In genomic region chr9:56321291-56321690, GRCm38 (mm10) we compare ENCODE assay signal across 22 mouse cellular contexts.
DNase-seq lines count a peak whose midpoint lies in the region; ATAC-seq lines count a peak whose summit lies in the region.
"Had no signal": no experiment of that assay in that cellular context is flagged by ENCODE, and none has a peak within 500 bp of the region (broad histone marks: within the 10 kb centered on the region; RNA-seq: fewer than 3 reads in every experiment).

No protein-coding gene starts in this region.

- no peaks in the 10 kb centered on the region for H3K27me3 ChIP-seq in hindbrain, embryonic 14.5 days (ENCODE audit: control insufficient read depth, insufficient read depth, low read length)
- H3K27me3 ChIP-seq: embryonic facial prominence, embryonic 13.5 days; embryonic facial prominence, embryonic 15.5 days; forebrain, embryonic 12.5 days had no signal

- H3K9me3 ChIP-seq in hindbrain, embryonic 14.5 days (ENCODE audit: control insufficient read depth, low read length) = peaks cover 5% of the 10 kb centered on the region

- no peaks in the 10 kb centered on the region for H3K36me3 ChIP-seq in hindbrain, embryonic 14.5 days (replicated peaks; ENCODE audit: control insufficient read depth, insufficient read depth)
- H3K36me3 ChIP-seq: embryonic facial prominence, embryonic 13.5 days; embryonic facial prominence, embryonic 15.5 days; forebrain, embryonic 10.5 days; forebrain, embryonic 12.5 days had no signal

- H3K9ac ChIP-seq in hindbrain, embryonic 14.5 days = no peak overlapping the region
- H3K9ac ChIP-seq: embryonic facial prominence, embryonic 13.5 days; embryonic facial prominence, embryonic 15.5 days; forebrain, embryonic 12.5 days had no signal

- DNase-seq in induced T-regulatory cell, adult 2 months (ENCODE audit: low read depth) = peak; percentile 63
- DNase-seq in naive thymus-derived CD4-positive, alpha-beta T cell, adult 2 months (ENCODE audit: low read depth) = peak; percentile 12
- no peak for DNase-seq in gastrocnemius, postnatal 10 days
- DNase-seq in hindbrain, embryonic 14.5 days (ENCODE audit: low spot score) = no peak
- DNase-seq in cerebellum, postnatal 36 days = no peak
- DNase-seq: adrenal gland, adult 8-10 months; adrenal gland, postnatal 14 days; adrenal gland, postnatal 36 days; cerebellum, adult 11-12 months; cerebellum, adult 2 months; cerebellum, adult 9-10 months; cerebellum, postnatal 10 days; cerebellum, postnatal 25 days; embryo, embryonic 11 days had no signal

- H3K4me2 ChIP-seq in hindbrain, embryonic 14.5 days (replicated peaks) = no peak overlapping the region
- H3K4me2 ChIP-seq: embryonic facial prominence, embryonic 13.5 days; embryonic facial prominence, embryonic 15.5 days; forebrain, embryonic 12.5 days had no signal

- H3K4me3 ChIP-seq in hindbrain, embryonic 14.5 days (replicated peaks; ENCODE audit: low read length) = no peak overlapping the region
- H3K4me3 ChIP-seq: embryonic facial prominence, embryonic 13.5 days; embryonic facial prominence, embryonic 15.5 days; erythroblast, embryonic 14.5 days; forebrain, embryonic 10.5 days; forebrain, embryonic 12.5 days had no signal

- H3K27ac ChIP-seq in hindbrain, embryonic 14.5 days = no peak overlapping the region
- H3K27ac ChIP-seq: embryonic facial prominence, embryonic 13.5 days; embryonic facial prominence, embryonic 15.5 days; forebrain, embryonic 10.5 days; forebrain, embryonic 12.5 days had no signal

- H3K4me1 ChIP-seq in hindbrain, embryonic 14.5 days (replicated peaks; ENCODE audit: control insufficient read depth, insufficient read depth, low read length) = no peaks in the 10 kb centered on the region
- H3K4me1 ChIP-seq: forebrain, embryonic 12.5 days had no signal

- WGBS in hindbrain, embryonic 14.5 days = 93% methylated on average over 2 of the region's 2 CpGs

- peak; percentile 78 for ATAC-seq in CD4-positive, CD25-positive, alpha-beta regulatory T cell, adult 4 months
- ATAC-seq in hindbrain, embryonic 14.5 days (ENCODE audit: low FRiP score) = no peak
- ATAC-seq: forebrain, embryonic 14.5 days; forebrain, embryonic 16.5 days had no signal

Comparison
In these comparisons a context has a peak if more than half of its experiments do, and no peak if none do; other contexts are left out.
1. DNase-seq: peak in induced T-regulatory cell, adult 2 months (single experiment) and naive thymus-derived CD4-positive, alpha-beta T cell, adult 2 months (single experiment); none in gastrocnemius, postnatal 10 days (single experiment), hindbrain, embryonic 14.5 days (single experiment) and cerebellum, postnatal 36 days (0 of 2).